Mouse (Mus musculus): ENCODE data around the gene Clcn3. TPM values are rescaled to one million over a fixed set of nuclear protein-coding genes. Genes with fewer than 3 reads are reported as not detected.
A peak's percentile ranks its signal among the peaks of the same experiment; 100 is the strongest.
"Not testable (repeated sequence)": the region's sequence is repeated elsewhere in the genome, so short reads cannot be mapped to it uniquely, and the experiment has no call there.

Gene Clcn3
- 12.4 and 15.8 TPM in 2 replicates for polyA plus RNA-seq (2011; ENCODE audit: insufficient read length, low read depth, missing spikeins)

- no peak for TF ChIP-seq CTCF (IDR thresholded peaks at IDR 0.05; ENCODE audit: borderline replicate concordance, insufficient read depth, low read length)
- TF ChIP-seq POLR2A (IDR thresholded peaks at IDR 0.05; ENCODE audit: low read depth, low read length), result peak; percentile 73
- H3K4me1 ChIP-seq (ENCODE audit: control insufficient read depth, insufficient read depth, low read length), result no peaks in the 10 kb centered on the region; the same call in 1 of the 2 replicates
- H3K27ac ChIP-seq (ENCODE audit: insufficient read depth, low read length), result no peak within 1 kb of the TSS
- peak within 1 kb of the TSS; percentile 94 for H3K4me3 ChIP-seq (ENCODE audit: insufficient read depth, low read length)
Measured at GRCm38 (mm10) chr8:60982701-60983687, at the start of gene Clcn3. Clcn3 (minus strand) TSS chr8:60983300.

- TF ChIP-seq POLR2A (IDR thresholded peaks at IDR 0.05; ENCODE audit: low read depth, low read length) (no peak), CTCF (IDR thresholded peaks at IDR 0.05; ENCODE audit: borderline replicate concordance, insufficient read depth, low read length) (no peak)
- no peaks in the 10 kb centered on the region; the same call in 1 of the 2 replicates for H3K4me1 ChIP-seq (ENCODE audit: control insufficient read depth, insufficient read depth, low read length)
- no peak overlapping the region for H3K4me3 ChIP-seq (ENCODE audit: insufficient read depth, low read length)
- H3K27ac ChIP-seq (ENCODE audit: insufficient read depth, low read length), result no peak overlapping the region
Measured at GRCm38 (mm10) chr8:60996468-60996867, 13.4 kb upstream of the Clcn3 start.

GRCm38 (mm10) chr8:60993639-60993986, 10.5 kb upstream of the Clcn3 start:
- TF ChIP-seq CTCF (IDR thresholded peaks at IDR 0.05; ENCODE audit: borderline replicate concordance, insufficient read depth, low read length), result no peak
- no peak for TF ChIP-seq POLR2A (IDR thresholded peaks at IDR 0.05; ENCODE audit: low read depth, low read length)
- Histone ChIP-seq H3K27ac (ENCODE audit: insufficient read depth, low read length) (no peak overlapping the region), H3K4me1 (ENCODE audit: control insufficient read depth, insufficient read depth, low read length) (no peaks in the 10 kb centered on the region; the same call in 1 of the 2 replicates), H3K4me3 (ENCODE audit: insufficient read depth, low read length) (peak overlapping the region; percentile 76)

- no peaks in the 10 kb centered on the region; the same call in 1 of the 2 replicates for H3K4me1 ChIP-seq (ENCODE audit: control insufficient read depth, insufficient read depth, low read length)
- TF ChIP-seq POLR2A (IDR thresholded peaks at IDR 0.05; ENCODE audit: low read depth, low read length), result peak; percentile 95
- TF ChIP-seq CTCF (IDR thresholded peaks at IDR 0.05; ENCODE audit: borderline replicate concordance, insufficient read depth, low read length), result no peak
- H3K27ac ChIP-seq (ENCODE audit: insufficient read depth, low read length), result peak within 1 kb of the TSS; percentile 65
- H3K4me3 ChIP-seq (ENCODE audit: insufficient read depth, low read length), result peak within 1 kb of the TSS; percentile 84
Measured at GRCm38 (mm10) chr8:60992910-60993638, 10.0 kb upstream of the Clcn3 start, which contains the start of gene Nek1. Nek1 (plus strand) TSS chr8:60993195.

- Histone ChIP-seq H3K4me1 (ENCODE audit: control insufficient read depth, insufficient read depth, low read length) (no peaks in the 10 kb centered on the region; the same call in 1 of the 2 replicates), H3K27ac (ENCODE audit: insufficient read depth, low read length) (peak overlapping the region; percentile 65), H3K4me3 (ENCODE audit: insufficient read depth, low read length) (peak overlapping the region; percentile 84)
- TF ChIP-seq CTCF (IDR thresholded peaks at IDR 0.05; ENCODE audit: borderline replicate concordance, insufficient read depth, low read length), result no peak
- peak; percentile 57; the same call in 1 of the 2 replicates for TF ChIP-seq POLR2A (IDR thresholded peaks at IDR 0.05; ENCODE audit: low read depth, low read length)
Measured at GRCm38 (mm10) chr8:60992561-60992909, 9.4 kb upstream of the Clcn3 start.

- H3K4me3 ChIP-seq (ENCODE audit: insufficient read depth, low read length), result not testable (repeated sequence)
Measured at GRCm38 (mm10) chr8:60984260-60985010, 1.3 kb upstream of the Clcn3 start.

GRCm38 (mm10) chr8:60983688-60984079, 584 bp upstream of the Clcn3 start:
- no peaks in the 10 kb centered on the region; the same call in 1 of the 2 replicates for H3K4me1 ChIP-seq (ENCODE audit: control insufficient read depth, insufficient read depth, low read length)
- TF ChIP-seq POLR2A (IDR thresholded peaks at IDR 0.05; ENCODE audit: low read depth, low read length) (no peak), CTCF (IDR thresholded peaks at IDR 0.05; ENCODE audit: borderline replicate concordance, insufficient read depth, low read length) (peak; percentile 33; the same call in 1 of the 2 replicates)
- H3K27ac ChIP-seq (ENCODE audit: insufficient read depth, low read length), result no peak overlapping the region
- peak overlapping the region; percentile 69 for H3K4me3 ChIP-seq (ENCODE audit: insufficient read depth, low read length)

More at GRCm38 (mm10) chr8:60984260-60985010, 1.3 kb upstream of the Clcn3 start:
- not testable (repeated sequence) for H3K27ac ChIP-seq (ENCODE audit: insufficient read depth, low read length); H3K4me1 ChIP-seq (ENCODE audit: control insufficient read depth, insufficient read depth, low read length)

- H3K4me1 ChIP-seq (ENCODE audit: control insufficient read depth, insufficient read depth, low read length), result no peaks in the 10 kb centered on the region; the same call in 1 of the 2 replicates
- no peak overlapping the region for H3K4me3 ChIP-seq (ENCODE audit: insufficient read depth, low read length)
- H3K27ac ChIP-seq (ENCODE audit: insufficient read depth, low read length), result no peak overlapping the region
- no peak for TF ChIP-seq POLR2A (IDR thresholded peaks at IDR 0.05; ENCODE audit: low read depth, low read length)
Measured at GRCm38 (mm10) chr8:60981388-60981787, 1.7 kb downstream of the Clcn3 start.

- no peaks in the 10 kb centered on the region; the same call in 1 of the 2 replicates for H3K4me1 ChIP-seq (ENCODE audit: control insufficient read depth, insufficient read depth, low read length)
- H3K4me3 ChIP-seq (ENCODE audit: insufficient read depth, low read length), result no peak overlapping the region
- H3K27ac ChIP-seq (ENCODE audit: insufficient read depth, low read length), result no peak overlapping the region
- TF ChIP-seq POLR2A (IDR thresholded peaks at IDR 0.05; ENCODE audit: low read depth, low read length) (no peak), CTCF (IDR thresholded peaks at IDR 0.05; ENCODE audit: borderline replicate concordance, insufficient read depth, low read length) (no peak)
Measured at GRCm38 (mm10) chr8:60978496-60978895, 4.6 kb downstream of the Clcn3 start.

Measured in embryonic fibroblast, embryonic 13.5 days (primary cell).